Mouse (Mus musculus): Measurements from ENCODE around the gene Rnd2. TPM values are rescaled to one million over a fixed set of nuclear protein-coding genes. Genes with fewer than 3 reads are reported as not detected.
"Not testable (repeated sequence)": the region's sequence is repeated elsewhere in the genome, so short reads cannot be mapped to it uniquely, and the experiment has no call there.

Gene Rnd2
- polyA plus RNA-seq, 1 experiment from 2014 or later, result 121 TPM

- Histone ChIP-seq H3K9ac (no peak overlapping the region), H3K4me2 (replicated peaks) (no peak overlapping the region), H3K9me3 (replicated peaks) (no peaks in the 10 kb centered on the region), H3K36me3 (peaks cover 20% of the 10 kb centered on the region), H3K27me3 (no peaks in the 10 kb centered on the region), H3K27ac (no peak overlapping the region), H3K4me1 (peaks cover 4% of the 10 kb centered on the region), H3K4me3 (no peak overlapping the region)
- ATAC-seq (ENCODE audit: low FRiP score), result no peak
- 89% methylated on average over 4 of the region's 4 CpGs for WGBS
Measured at GRCm38 (mm10) chr11:101448899-101449298, 15.9 kb upstream of the Rnd2 start.

GRCm38 (mm10) chr11:101449596-101449995, 15.2 kb upstream of the Rnd2 start:
- WGBS, result 89% methylated on average over 4 of the region's 4 CpGs
- not testable (repeated sequence) for H3K27ac ChIP-seq; ATAC-seq (ENCODE audit: low FRiP score); H3K4me3 ChIP-seq; H3K4me1 ChIP-seq; H3K9ac ChIP-seq; H3K27me3 ChIP-seq; H3K4me2 ChIP-seq (replicated peaks); H3K9me3 ChIP-seq (replicated peaks)
- peaks cover 13% of the 10 kb centered on the region for H3K36me3 ChIP-seq

GRCm38 (mm10) chr11:101450394-101450793, 14.4 kb upstream of the Rnd2 start:
- H3K9me3 ChIP-seq (replicated peaks), result no peaks in the 10 kb centered on the region
- H3K4me1 ChIP-seq, result peaks cover 11% of the 10 kb centered on the region
- H3K9ac ChIP-seq, result no peak overlapping the region
- H3K27me3 ChIP-seq, result no peaks in the 10 kb centered on the region
- no peak for ATAC-seq (ENCODE audit: low FRiP score)
- peaks cover 6% of the 10 kb centered on the region; the same call in 1 of the 2 replicates for H3K36me3 ChIP-seq
- H3K4me2 ChIP-seq (replicated peaks), result no peak overlapping the region
- 75% methylated on average over 3 of the region's 3 CpGs for WGBS
- H3K27ac ChIP-seq, result no peak overlapping the region
- H3K4me3 ChIP-seq, result no peak overlapping the region

GRCm38 (mm10) chr11:101451536-101451935, 13.3 kb upstream of the Rnd2 start:
- H3K4me3 ChIP-seq, result no peak overlapping the region
- no peak overlapping the region for H3K4me2 ChIP-seq (replicated peaks)
- no peak overlapping the region for H3K9ac ChIP-seq
- no peaks in the 10 kb centered on the region for H3K9me3 ChIP-seq (replicated peaks)
- H3K36me3 ChIP-seq, result peaks cover 3% of the 10 kb centered on the region; the same call in 1 of the 2 replicates
- WGBS, result 91% methylated on average over 10 of the region's 10 CpGs
- H3K4me1 ChIP-seq, result peaks cover 11% of the 10 kb centered on the region
- H3K27me3 ChIP-seq, result no peaks in the 10 kb centered on the region
- no peak for ATAC-seq (ENCODE audit: low FRiP score)
- no peak overlapping the region for H3K27ac ChIP-seq

GRCm38 (mm10) chr11:101452093-101452774, 12.6 kb upstream of the Rnd2 start:
- Histone ChIP-seq H3K4me1 (peaks cover 11% of the 10 kb centered on the region), H3K9ac (no peak overlapping the region), H3K4me2 (replicated peaks) (no peak overlapping the region), H3K4me3 (no peak overlapping the region), H3K27ac (no peak overlapping the region), H3K27me3 (no peaks in the 10 kb centered on the region), H3K9me3 (replicated peaks) (no peaks in the 10 kb centered on the region), H3K36me3 (peaks cover 8% of the 10 kb centered on the region)
- no peak for ATAC-seq (ENCODE audit: low FRiP score)
- WGBS, result 73% methylated on average over 10 of the region's 10 CpGs

- WGBS, result 31% methylated on average over 6 of the region's 6 CpGs
- H3K27me3 ChIP-seq, result no peaks in the 10 kb centered on the region
- H3K27ac ChIP-seq, result peak overlapping the region; percentile 71
Measured at GRCm38 (mm10) chr11:101454702-101455101, 10.1 kb upstream of the Rnd2 start.

GRCm38 (mm10) chr11:101455627-101456026, 9.2 kb upstream of the Rnd2 start:
- Histone ChIP-seq H3K4me3 (no peak overlapping the region), H3K4me2 (replicated peaks) (no peak overlapping the region), H3K9me3 (replicated peaks) (no peaks in the 10 kb centered on the region), H3K4me1 (peaks cover 18% of the 10 kb centered on the region), H3K36me3 (peaks cover 41% of the 10 kb centered on the region), H3K27ac (no peak overlapping the region), H3K27me3 (no peaks in the 10 kb centered on the region), H3K9ac (no peak overlapping the region)
- WGBS, result 91% methylated on average over 7 of the region's 7 CpGs
- no peak for ATAC-seq (ENCODE audit: low FRiP score)

More at GRCm38 (mm10) chr11:101454702-101455101, 10.1 kb upstream of the Rnd2 start:
- Histone ChIP-seq H3K36me3 (peaks cover 32% of the 10 kb centered on the region), H3K4me3 (no peak overlapping the region), H3K4me1 (peaks cover 14% of the 10 kb centered on the region), H3K9me3 (replicated peaks) (no peaks in the 10 kb centered on the region), H3K9ac (no peak overlapping the region), H3K4me2 (replicated peaks) (no peak overlapping the region)
- ATAC-seq (ENCODE audit: low FRiP score), result peak; percentile 70; the same call in 1 of the 2 replicates

GRCm38 (mm10) chr11:101457631-101458030, 7.2 kb upstream of the Rnd2 start:
- H3K9ac ChIP-seq, result no peak overlapping the region
- H3K36me3 ChIP-seq, result peaks cover 59% of the 10 kb centered on the region
- no peak for ATAC-seq (ENCODE audit: low FRiP score)
- no peak overlapping the region for H3K27ac ChIP-seq
- no peak overlapping the region for H3K4me2 ChIP-seq (replicated peaks)
- H3K4me3 ChIP-seq, result no peak overlapping the region
- no peaks in the 10 kb centered on the region for H3K27me3 ChIP-seq
- WGBS, result 89% methylated on average over 9 of the region's 9 CpGs
- H3K4me1 ChIP-seq, result peaks cover 28% of the 10 kb centered on the region
- H3K9me3 ChIP-seq (replicated peaks), result no peaks in the 10 kb centered on the region

GRCm38 (mm10) chr11:101458217-101458616, 6.6 kb upstream of the Rnd2 start:
- H3K4me1 ChIP-seq, result peaks cover 33% of the 10 kb centered on the region
- no peak overlapping the region for H3K27ac ChIP-seq
- no peak overlapping the region for H3K4me3 ChIP-seq
- no peak overlapping the region for H3K4me2 ChIP-seq (replicated peaks)
- 86% methylated on average over 12 of the region's 12 CpGs for whole genome bisulfite sequencing
- no peak for ATAC-seq (ENCODE audit: low FRiP score)
- H3K9me3 ChIP-seq (replicated peaks), result no peaks in the 10 kb centered on the region
- H3K36me3 ChIP-seq, result peaks cover 60% of the 10 kb centered on the region
- H3K27me3 ChIP-seq, result no peaks in the 10 kb centered on the region
- no peak overlapping the region for H3K9ac ChIP-seq

- Histone ChIP-seq H3K36me3 (peaks cover 60% of the 10 kb centered on the region), H3K4me2 (replicated peaks) (no peak overlapping the region), H3K27me3 (no peaks in the 10 kb centered on the region), H3K9ac (peak overlapping the region; percentile 18; the same call in 1 of the 2 replicates), H3K27ac (no peak overlapping the region), H3K4me3 (no peak overlapping the region), H3K4me1 (peaks cover 44% of the 10 kb centered on the region), H3K9me3 (replicated peaks) (no peaks in the 10 kb centered on the region)
- no peak for ATAC-seq (ENCODE audit: low FRiP score)
- WGBS, result 35% methylated on average over 5 of the region's 6 CpGs
Measured at GRCm38 (mm10) chr11:101459716-101460115, 5.1 kb upstream of the Rnd2 start.

GRCm38 (mm10) chr11:101460321-101460720, 4.5 kb upstream of the Rnd2 start:
- Histone ChIP-seq H3K4me3 (no peak overlapping the region), H3K9me3 (replicated peaks) (no peaks in the 10 kb centered on the region), H3K4me1 (peaks cover 42% of the 10 kb centered on the region), H3K36me3 (peaks cover 60% of the 10 kb centered on the region), H3K27ac (no peak overlapping the region), H3K4me2 (replicated peaks) (no peak overlapping the region), H3K27me3 (no peaks in the 10 kb centered on the region), H3K9ac (0 out of 2 replicates have a peak overlapping the region, but pooled peaks have one; percentile 18)
- 88% methylated on average over 15 of the region's 15 CpGs for WGBS
- no peak for ATAC-seq (ENCODE audit: low FRiP score)

GRCm38 (mm10) chr11:101462141-101462540, 2.7 kb upstream of the Rnd2 start:
- Histone ChIP-seq H3K27me3 (no peaks in the 10 kb centered on the region), H3K4me2 (replicated peaks) (peak overlapping the region; percentile 83), H3K9ac (no peak overlapping the region; the same call in 1 of the 2 replicates), H3K9me3 (replicated peaks) (no peaks in the 10 kb centered on the region), H3K4me3 (no peak overlapping the region), H3K27ac (peak overlapping the region; percentile 63; the same call in 1 of the 2 replicates), H3K4me1 (peaks cover 52% of the 10 kb centered on the region), H3K36me3 (peaks cover 53% of the 10 kb centered on the region)
- 62% methylated on average over 14 of the region's 14 CpGs for WGBS
- ATAC-seq (ENCODE audit: low FRiP score), result no peak

All from hindbrain, embryonic 12.5 days (tissue).